Mouse (Mus musculus) bone marrow macrophage, adult 2 months (primary cell): ENCODE results near the gene Cdkl5. TPM values are rescaled to one million over a fixed set of nuclear protein-coding genes. Genes with fewer than 3 reads are reported as not detected.

ENCODE experiments used
- H3K27ac ChIP-seq: 2 replicates; pipeline ENCODE4 v1.5.1; 2012; ENCODE audit warnings: low read depth, low read length; ENCODE audit not compliant: insufficient read depth
- H3K4me1 ChIP-seq: 2 replicates; pipeline ENCODE4 v1.6.1; 2012; ENCODE audit warnings: low read length; ENCODE audit not compliant: control insufficient read depth, insufficient read depth
- H3K4me3 ChIP-seq: 2 replicates; pipeline ENCODE4 v1.5.1; 2012; ENCODE audit warnings: mild to moderate bottlenecking, low read length, moderate library complexity; ENCODE audit not compliant: insufficient read depth
- CTCF ChIP-seq: IDR thresholded peaks from 2 replicates; pipeline ENCODE4 v1.5.1; 2012; ENCODE audit warnings: low read depth, mild to moderate bottlenecking, low read length, moderate library complexity
- POLR2A ChIP-seq: IDR thresholded peaks from 2 replicates; pipeline ENCODE4 v1.6.1; 2012; ENCODE audit warnings: mild to moderate bottlenecking, low read depth, low read length, borderline replicate concordance
- polyA plus RNA-seq: library from polyadenylated mRNA; stranded (reverse); fragments of >200 nt; gene quantifications from 2 replicates; pipeline ENCODE4 v1.2.4, GENCODE M21; 2012; ENCODE audit not compliant: missing spikeins, insufficient read depth, insufficient read length

Cdkl5 gene
- 0.57 and 1.1 TPM in 2 replicates for polyA plus RNA-seq

- Histone ChIP-seq H3K4me3 (peak within 1 kb of the TSS; percentile 73), H3K4me1 (no peaks in the 10 kb centered on the region), H3K27ac (peak within 1 kb of the TSS; percentile 10; the same call in 1 of the 2 replicates)
- TF ChIP-seq POLR2A, result no peak
Measured at GRCm38 (mm10) chrX:160994543-160995121, at the start of gene Cdkl5. TSS of gene Cdkl5 (minus strand) at chrX:160994704.

DNA sequence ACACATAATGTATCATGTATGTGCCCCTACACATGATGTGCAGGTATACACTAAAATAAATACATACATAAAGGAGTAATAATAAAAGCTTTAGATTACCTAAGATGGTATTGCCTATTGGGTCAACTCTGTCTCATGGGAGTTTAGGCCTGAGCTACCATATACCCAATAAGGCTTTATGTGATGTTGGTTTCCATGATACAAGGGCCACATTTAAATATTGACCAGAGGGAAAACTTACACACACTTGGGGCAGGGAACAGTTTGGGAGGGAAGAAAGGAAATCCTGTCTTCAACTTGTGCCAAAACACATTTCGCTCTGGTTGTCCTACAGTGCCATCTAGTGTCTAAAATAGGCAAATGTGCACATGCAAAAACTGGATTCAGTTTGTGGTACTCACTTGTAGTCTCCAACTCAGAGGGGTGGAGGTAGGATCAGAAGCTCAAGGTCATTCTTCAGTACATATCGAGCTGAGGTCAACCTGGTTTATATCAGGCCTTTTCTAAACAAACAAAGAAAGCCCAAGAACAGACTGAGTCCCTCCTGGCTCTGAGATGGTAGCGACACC is 38.8 kb upstream of the Cdkl5 start:
- Histone ChIP-seq H3K4me3 (no peak overlapping the region), H3K4me1 (no peaks in the 10 kb centered on the region)
- no peak for TF ChIP-seq POLR2A
- no peak for TF ChIP-seq CTCF

GRCm38 (mm10) chrX:161032423-161032822 is 37.9 kb upstream of the Cdkl5 start:
- no peak for TF ChIP-seq CTCF
- TF ChIP-seq POLR2A, result no peak
- H3K4me3 ChIP-seq, result no peak overlapping the region
- H3K27ac ChIP-seq, result no peak overlapping the region
- H3K4me1 ChIP-seq, result no peaks in the 10 kb centered on the region

More for the DNA sequence above, 38.8 kb upstream of the Cdkl5 start:
- no peak overlapping the region for H3K27ac ChIP-seq

GRCm38 (mm10) chrX:161030233-161030632 is 35.7 kb upstream of the Cdkl5 start:
- H3K4me1 ChIP-seq, result no peaks in the 10 kb centered on the region
- no peak for TF ChIP-seq CTCF
- no peak for TF ChIP-seq POLR2A

GRCm38 (mm10) chrX:161024475-161024874 is 30.0 kb upstream of the Cdkl5 start:
- Histone ChIP-seq H3K4me1 (no peaks in the 10 kb centered on the region), H3K27ac (no peak overlapping the region), H3K4me3 (no peak overlapping the region)
- TF ChIP-seq POLR2A (no peak), CTCF (no peak)

More at GRCm38 (mm10) chrX:161030233-161030632, 35.7 kb upstream of the Cdkl5 start:
- H3K4me3 ChIP-seq, result no peak overlapping the region
- no peak overlapping the region for H3K27ac ChIP-seq

DNA sequence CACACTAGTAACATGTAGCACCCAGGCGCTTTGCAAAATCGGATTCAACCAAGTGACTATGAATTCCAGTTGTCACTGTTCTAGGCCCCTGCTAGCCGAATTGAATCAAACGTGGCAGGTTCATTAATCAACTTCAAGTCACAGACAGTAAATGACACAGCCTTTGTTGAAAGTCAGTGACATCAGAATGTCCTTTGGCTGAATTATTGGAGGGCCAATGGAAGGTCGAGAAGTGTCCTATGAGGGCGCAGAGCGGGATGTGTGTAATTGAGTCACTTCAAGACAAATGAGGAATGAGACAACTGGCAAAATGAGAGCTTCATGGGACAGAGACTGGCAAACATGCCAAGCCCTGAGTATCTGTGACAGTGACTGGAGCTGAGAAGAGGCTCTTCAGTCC is 27.0 kb upstream of the Cdkl5 start:
- TF ChIP-seq CTCF (no peak), POLR2A (no peak)
- Histone ChIP-seq H3K27ac (no peak overlapping the region), H3K4me1 (no peaks in the 10 kb centered on the region), H3K4me3 (no peak overlapping the region)

GRCm38 (mm10) chrX:161018179-161018578 is 23.7 kb upstream of the Cdkl5 start:
- TF ChIP-seq POLR2A, result no peak
- no peak for TF ChIP-seq CTCF
- H3K4me1 ChIP-seq, result no peaks in the 10 kb centered on the region

GRCm38 (mm10) chrX:161006272-161006671 is 11.8 kb upstream of the Cdkl5 start:
- H3K4me1 ChIP-seq, result no peaks in the 10 kb centered on the region
- TF ChIP-seq CTCF (no peak), POLR2A (no peak)
- no peak overlapping the region for H3K27ac ChIP-seq
- H3K4me3 ChIP-seq, result no peak overlapping the region

More at GRCm38 (mm10) chrX:161018179-161018578, 23.7 kb upstream of the Cdkl5 start:
- Histone ChIP-seq H3K4me3 (no peak overlapping the region), H3K27ac (no peak overlapping the region)

DNA sequence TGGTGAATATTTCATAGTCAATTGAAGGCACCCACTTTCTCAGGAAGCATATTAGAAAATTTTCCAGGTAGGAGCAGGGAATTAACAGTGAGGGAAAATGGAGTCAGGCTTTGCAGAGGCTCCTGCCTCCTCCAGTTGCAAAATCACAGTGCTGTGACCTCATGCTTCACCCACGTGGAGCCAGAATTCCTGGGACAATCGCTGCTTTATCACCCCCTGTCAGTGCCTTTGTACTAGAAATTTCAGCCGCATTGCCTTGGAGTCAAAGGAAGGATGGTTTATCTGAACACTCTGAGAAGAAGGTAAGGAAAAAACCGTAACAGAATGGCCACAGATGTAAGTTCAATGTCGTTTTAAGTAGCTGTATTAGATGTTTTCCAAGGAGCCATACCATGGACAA is 1.5 kb upstream of the Cdkl5 start:
- Histone ChIP-seq H3K27ac (no peak overlapping the region), H3K4me3 (no peak overlapping the region)
- TF ChIP-seq POLR2A, result no peak
- no peak for TF ChIP-seq CTCF

DNA sequence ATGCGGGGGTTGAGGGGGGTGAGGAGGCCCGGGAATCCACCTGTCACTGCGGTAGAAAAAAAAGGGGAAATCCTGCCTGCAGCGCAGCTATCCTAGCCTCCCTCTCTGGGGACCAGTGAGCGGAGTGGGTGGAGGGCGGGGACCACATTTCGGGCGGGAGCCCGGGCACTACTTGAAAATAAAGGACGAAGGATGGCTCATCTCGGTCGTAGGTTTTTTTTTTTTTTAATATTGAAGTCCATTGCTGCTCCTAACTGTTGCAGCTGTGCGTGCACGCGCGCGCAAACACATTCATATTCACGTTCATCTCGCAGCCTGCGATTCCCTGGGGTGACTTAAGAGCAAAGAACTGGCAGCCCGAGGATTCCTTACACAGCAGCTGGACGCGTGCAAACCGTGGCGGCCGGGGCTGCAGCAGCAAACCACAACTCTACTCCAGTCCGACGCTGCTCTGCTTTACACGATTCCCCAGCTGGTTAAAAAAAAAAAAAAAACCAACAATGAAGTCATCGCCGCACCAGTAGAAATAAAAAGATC is 695 bp upstream of the Cdkl5 start:
- peak overlapping the region; percentile 10; the same call in 1 of the 2 replicates for H3K27ac ChIP-seq
- peak overlapping the region; percentile 68 for H3K4me3 ChIP-seq
- TF ChIP-seq POLR2A (no peak), CTCF (no peak)
- no peaks in the 10 kb centered on the region for H3K4me1 ChIP-seq

More for the DNA sequence above, 1.5 kb upstream of the Cdkl5 start:
- H3K4me1 ChIP-seq, result no peaks in the 10 kb centered on the region
